Mouse (Mus musculus) myocyte (in vitro differentiated cells): ENCODE measurements around the gene Zfand6.

ENCODE experiments used
- MAX ChIP-seq: IDR thresholded peaks from one replicate; pipeline ENCODE4 v1.6.1; 2011; ENCODE audit warnings: low read depth, mild to moderate bottlenecking, control low read depth
- MYOD1 ChIP-seq, 3 experiments: IDR thresholded peaks; one replicate each; pipeline ENCODE4 v1.6.1; 2011; ENCODE audit warnings: control low read depth in 2 of 3, low read depth in 2 of 3, mild to moderate bottlenecking in 2 of 3, moderate library complexity in 1 of 3; ENCODE audit not compliant: insufficient read length in 2 of 3, control insufficient read depth in 1 of 3
- MYOG ChIP-seq, 3 experiments: IDR thresholded peaks; one replicate each; pipeline ENCODE4 v1.6.1; 2011; ENCODE audit warnings: control low read depth in 2 of 3, low read depth in 2 of 3, mild to moderate bottlenecking in 2 of 3; ENCODE audit not compliant: insufficient read length in 2 of 3, control insufficient read depth in 1 of 3, insufficient read depth in 1 of 3
- POLR2A ChIP-seq: IDR thresholded peaks from one replicate; pipeline ENCODE4 v1.6.1; 2011; ENCODE audit warnings: low read depth, mild to moderate bottlenecking, control low read depth, moderate library complexity; ENCODE audit not compliant: insufficient read length
- SRF ChIP-seq: IDR thresholded peaks from one replicate; pipeline ENCODE4 v1.6.1; 2011; ENCODE audit warnings: low read depth; ENCODE audit not compliant: control insufficient read depth, insufficient read length
- TCF12 ChIP-seq: IDR thresholded peaks from one replicate; pipeline ENCODE4 v1.6.1; 2011; ENCODE audit warnings: mild to moderate bottlenecking, control low read depth; ENCODE audit not compliant: poor library complexity, insufficient read depth, severe bottlenecking
- USF1 ChIP-seq: IDR thresholded peaks from one replicate; pipeline ENCODE4 v1.6.1; 2011; ENCODE audit warnings: low read depth, mild to moderate bottlenecking, control low read depth, moderate library complexity

DNA sequence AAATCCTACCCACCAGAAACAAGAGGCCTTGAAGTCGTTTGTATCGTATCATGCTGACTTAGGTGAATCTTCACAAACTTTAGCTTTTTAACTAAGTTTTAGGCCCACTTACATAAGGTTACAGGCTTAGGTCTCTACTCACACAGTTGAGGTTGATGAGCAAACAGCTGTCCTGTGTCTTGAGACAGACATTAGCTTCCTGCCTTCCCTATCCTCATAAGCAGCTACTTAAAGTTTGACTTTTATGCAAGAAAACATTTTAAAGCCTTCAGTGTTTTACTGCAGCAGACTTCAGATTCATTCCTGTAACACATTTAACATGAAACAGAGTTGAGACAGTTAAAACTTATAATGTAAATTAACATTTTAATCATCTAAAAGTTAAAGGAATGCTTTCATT, 37.0 kb downstream of the Zfand6 start:
- TF ChIP-seq MAX (no peak), POLR2A (no peak), MYOD1 (IDR thresholded peaks at IDR 0.05; ENCODE audit: control insufficient read depth in 1 of 3, insufficient read length in 2 of 3, low read depth in 2 of 3) (no peak), SRF (no peak), MYOG (IDR thresholded peaks at IDR 0.05; ENCODE audit: control insufficient read depth in 1 of 3, insufficient read depth in 1 of 3, insufficient read length in 2 of 3, low read depth in 2 of 3) (no peak), USF1 (no peak), TCF12 (no peak)
